Mouse (Mus musculus): ENCODE measurements around the gene Psmc6. TPM values are rescaled to one million over a fixed set of nuclear protein-coding genes. Genes with fewer than 3 reads are reported as not detected.

Psmc6 gene
- 36.5 and 37.0 TPM in 2 replicates for polyA plus RNA-seq (2012; rRNA removed)

GRCm38 (mm10) chr14:45329589-45330181 is at the start of gene Psmc6:
Psmc6 (plus strand) TSS chr14:45329788.
- 1% methylated on average over 44 of the region's 44 CpGs for WGBS
- no peak for DNase-seq (ENCODE audit: low read depth, low spot score)

GRCm38 (mm10) chr14:45282066-45282465 is 47.5 kb upstream of the Psmc6 start:
- WGBS: 76% methylated on average over 3 of the region's 3 CpGs

GRCm38 (mm10) chr14:45291608-45292007 is 38.0 kb upstream of the Psmc6 start:
- 90% methylated on average over 4 of the region's 4 CpGs for WGBS

More at GRCm38 (mm10) chr14:45282066-45282465, 47.5 kb upstream of the Psmc6 start:
- DNase-seq (ENCODE audit: low read depth, low spot score): no peak

DNA sequence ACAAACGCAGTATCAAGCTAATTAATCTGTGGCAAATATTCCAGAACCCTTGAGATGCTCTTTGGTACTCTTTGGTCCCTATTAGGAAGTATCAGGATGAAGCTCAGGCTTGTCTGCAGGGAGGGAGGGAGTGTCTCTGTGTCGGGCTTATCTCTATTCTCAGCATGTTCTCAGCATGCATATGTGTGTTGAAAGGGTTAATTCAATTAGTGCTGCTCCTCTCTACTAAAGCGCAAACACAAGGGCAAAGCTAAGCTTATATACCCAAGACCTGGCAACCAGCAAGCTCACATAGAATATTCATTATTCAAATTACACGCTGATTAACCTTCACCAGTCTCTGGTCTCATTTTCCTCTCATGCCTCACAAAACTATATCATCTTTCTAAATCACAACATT is 25.6 kb upstream of the Psmc6 start:
- no peak for DNase-seq (ENCODE audit: low read depth, low spot score)
- 78% methylated on average over 4 of the region's 4 CpGs for WGBS

More at GRCm38 (mm10) chr14:45291608-45292007, 38.0 kb upstream of the Psmc6 start:
- DNase-seq (ENCODE audit: low read depth, low spot score): no peak

GRCm38 (mm10) chr14:45304389-45304788 is 25.2 kb upstream of the Psmc6 start:
- DNase-seq (ENCODE audit: low read depth, low spot score): no peak
- 79% methylated on average over 4 of the region's 4 CpGs for WGBS

GRCm38 (mm10) chr14:45305852-45306251 is 23.7 kb upstream of the Psmc6 start:
- WGBS: 83% methylated on average over 5 of the region's 5 CpGs
- no peak for DNase-seq (ENCODE audit: low read depth, low spot score)

DNA sequence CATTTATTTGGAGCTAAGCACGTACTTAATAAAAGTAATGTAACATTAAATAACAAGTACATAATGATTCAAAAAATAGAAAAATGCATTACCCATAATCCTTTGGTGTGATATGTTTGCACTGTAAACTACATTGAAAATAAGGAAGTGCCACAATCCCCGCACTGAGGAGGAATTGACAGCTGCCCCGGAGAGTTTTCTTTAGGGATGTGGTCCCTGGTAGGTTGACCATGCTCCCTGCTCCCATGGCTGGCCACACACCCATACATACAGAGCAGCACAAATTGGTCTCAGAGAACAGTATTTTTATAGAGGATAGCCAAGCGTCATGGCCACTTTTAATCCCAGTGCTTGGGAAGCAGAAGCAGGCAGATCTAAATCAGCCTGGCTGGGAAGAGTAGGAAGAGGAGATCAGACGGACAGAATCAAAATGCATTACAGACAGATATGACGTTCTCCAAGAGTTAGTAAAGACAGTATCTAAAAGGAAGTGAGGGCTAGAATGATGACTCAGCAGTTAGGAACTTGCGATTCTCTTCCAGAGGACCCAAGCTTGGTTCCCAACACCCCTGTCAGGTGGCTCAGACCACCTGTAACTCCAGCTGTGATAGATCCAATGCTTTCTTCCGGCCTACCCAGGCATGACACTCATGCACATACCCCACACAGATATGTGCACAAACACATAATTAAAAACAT is 21.8 kb upstream of the Psmc6 start:
- WGBS: 74% methylated on average over 8 of the region's 8 CpGs
- DNase-seq (ENCODE audit: low read depth, low spot score): no peak

GRCm38 (mm10) chr14:45309646-45310045 is 19.9 kb upstream of the Psmc6 start:
- no peak for DNase-seq (ENCODE audit: low read depth, low spot score)
- WGBS: 81% methylated on average over 13 of the region's 13 CpGs

DNA sequence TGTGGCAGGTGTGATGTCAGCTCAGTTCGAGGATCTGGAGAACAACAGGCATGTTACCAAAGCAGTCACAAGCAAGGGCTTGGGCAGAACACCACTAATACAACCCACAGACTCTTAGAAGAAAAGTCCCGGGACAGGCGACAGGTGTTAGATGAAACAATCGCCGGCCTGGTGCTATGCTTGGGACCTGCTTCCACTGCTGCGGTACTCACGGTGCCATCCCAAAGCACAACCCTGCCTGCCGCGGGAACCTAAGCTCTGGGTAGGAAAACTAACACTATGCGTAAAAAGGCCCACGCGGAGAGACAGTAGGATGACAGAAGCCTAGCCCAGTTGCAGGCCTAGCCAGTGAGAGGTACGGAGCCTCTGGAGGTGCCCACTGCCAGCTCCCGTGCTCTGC is 19.5 kb upstream of the Psmc6 start:
- WGBS: 92% methylated on average over 14 of the region's 14 CpGs

DNA sequence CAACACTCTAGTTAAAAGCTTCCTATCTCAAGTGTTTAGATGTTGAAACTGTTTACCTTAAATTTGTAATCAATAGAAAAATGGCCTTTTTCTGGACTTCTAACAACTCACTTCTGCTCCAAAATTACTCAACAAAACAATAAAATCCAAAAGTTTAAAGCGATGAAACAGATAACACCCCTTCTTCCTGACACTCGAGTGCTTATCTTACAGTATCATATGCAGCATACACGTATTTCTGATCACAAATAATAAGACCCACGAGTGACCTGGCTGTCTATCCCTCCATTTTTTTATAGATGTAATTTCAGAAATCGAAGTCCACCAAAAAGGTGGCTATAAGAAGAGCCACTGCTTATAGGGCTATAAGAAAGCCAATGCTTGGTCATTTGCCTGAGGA is 12.7 kb upstream of the Psmc6 start:
- 47% methylated on average over 5 of the region's 5 CpGs for WGBS
- DNase-seq (ENCODE audit: low read depth, low spot score): no peak

More for the DNA sequence above, 19.5 kb upstream of the Psmc6 start:
- DNase-seq (ENCODE audit: low read depth, low spot score): no peak

DNA sequence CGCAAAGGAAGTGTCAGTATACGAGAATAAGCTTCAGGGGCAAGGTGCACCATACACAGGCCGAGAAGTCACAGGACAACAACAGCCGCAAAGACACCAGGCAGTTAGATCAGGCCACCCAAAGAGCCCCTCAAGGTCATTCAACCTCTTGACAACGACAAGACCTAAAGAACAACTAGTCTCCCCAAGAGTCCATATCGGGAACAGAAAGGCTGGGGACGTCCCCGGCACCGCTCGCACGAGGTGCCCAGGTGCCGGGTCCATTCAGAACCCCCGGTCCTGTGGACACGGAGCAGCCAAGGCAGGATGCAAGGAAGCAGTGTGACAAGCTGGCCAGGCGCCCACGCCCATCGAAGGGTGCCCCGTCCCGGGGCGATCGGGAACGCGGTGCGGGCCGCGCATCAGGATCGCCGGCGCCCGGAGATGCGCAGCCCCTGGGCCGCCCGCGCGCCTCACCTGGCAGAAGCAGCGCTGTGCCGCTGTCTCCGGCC is 11.6 kb upstream of the Psmc6 start:
- no peak for DNase-seq (ENCODE audit: low read depth, low spot score)
- WGBS: 1% methylated on average over 38 of the region's 38 CpGs

- WGBS: 2% methylated on average over 69 of the region's 74 CpGs
- no peak for DNase-seq (ENCODE audit: low read depth, low spot score)
Measured at GRCm38 (mm10) chr14:45318426-45319236, 11.0 kb upstream of the Psmc6 start, which contains the start of gene Ero1l. Ero1l (minus strand) TSS chr14:45318771.

- WGBS: 53% methylated on average over 3 of the region's 3 CpGs
- no peak for DNase-seq (ENCODE audit: low read depth, low spot score)
Measured at GRCm38 (mm10) chr14:45319237-45319610, 10.4 kb upstream of the Psmc6 start.

DNA sequence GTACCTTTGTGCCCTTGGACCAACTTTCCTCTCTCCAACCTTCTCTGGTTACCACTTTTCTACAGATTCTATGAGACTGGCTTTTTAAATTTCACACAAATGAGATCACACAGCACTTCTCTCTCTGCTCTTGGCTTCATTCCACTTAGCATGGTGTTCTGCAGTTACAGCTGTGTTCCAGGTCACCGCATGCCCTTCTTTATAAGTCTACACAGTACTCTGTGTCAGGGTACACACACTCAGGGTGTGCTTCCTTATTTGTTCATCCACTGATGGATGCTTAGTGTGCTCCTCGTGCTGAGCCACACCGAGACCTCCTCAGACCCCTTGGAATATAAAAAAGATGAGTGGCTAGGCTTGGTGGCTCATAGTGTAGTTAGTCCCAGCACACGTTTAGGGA is 9.5 kb upstream of the Psmc6 start:
- WGBS: 70% methylated on average over 4 of the region's 4 CpGs
- no peak for DNase-seq (ENCODE audit: low read depth, low spot score)

- 86% methylated on average over 3 of the region's 3 CpGs for WGBS
- DNase-seq (ENCODE audit: low read depth, low spot score): no peak
Measured at GRCm38 (mm10) chr14:45321067-45321466, 8.5 kb upstream of the Psmc6 start.

DNA sequence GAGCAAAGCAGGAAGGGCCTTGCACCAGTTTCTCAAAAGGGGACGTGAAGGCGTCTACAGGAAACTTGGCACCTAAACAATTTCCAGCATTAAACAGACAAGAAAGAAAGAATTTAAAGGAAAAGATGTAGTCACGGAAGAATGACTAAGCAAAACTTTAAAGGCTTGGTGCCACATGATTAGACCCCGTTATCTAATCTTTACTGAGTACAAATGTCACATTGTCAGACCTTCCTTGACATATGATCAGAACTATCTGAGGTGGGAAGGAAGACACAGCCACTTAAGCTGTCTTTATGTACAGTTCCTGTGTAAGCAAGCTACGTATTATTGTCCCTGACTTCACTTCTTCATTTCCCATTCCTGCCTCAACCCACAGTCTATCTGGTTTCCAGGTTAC is 8.0 kb upstream of the Psmc6 start:
- no peak for DNase-seq (ENCODE audit: low read depth, low spot score)
- WGBS: 53% methylated on average over 5 of the region's 5 CpGs

GRCm38 (mm10) chr14:45322450-45322849 is 7.1 kb upstream of the Psmc6 start:
- WGBS: 79% methylated on average over 2 of the region's 2 CpGs
- no peak for DNase-seq (ENCODE audit: low read depth, low spot score)

- DNase-seq (ENCODE audit: low read depth, low spot score): no peak
- WGBS: 83% methylated on average over 3 of the region's 3 CpGs
Measured at GRCm38 (mm10) chr14:45323320-45323719, 6.3 kb upstream of the Psmc6 start.

DNA sequence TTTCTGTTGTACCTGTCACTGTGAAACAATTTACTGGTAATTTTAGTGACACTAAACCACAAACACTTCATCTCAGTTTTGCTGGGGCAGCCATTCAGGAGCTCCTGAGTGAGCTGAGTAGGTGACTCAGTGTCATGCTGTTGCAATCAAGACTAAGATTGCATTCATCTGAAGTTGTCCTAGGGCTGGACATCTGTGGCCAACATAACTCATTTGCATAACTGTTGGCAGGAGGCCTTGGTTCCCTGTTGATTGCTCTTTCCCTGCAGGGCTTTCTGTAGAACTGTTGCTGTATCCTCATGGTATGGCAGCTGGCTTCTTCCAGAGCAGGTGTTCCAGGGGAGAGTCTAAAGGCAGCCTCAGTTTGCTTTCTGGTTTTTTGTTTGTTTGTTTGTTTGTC is 4.1 kb upstream of the Psmc6 start:
- no peak for DNase-seq (ENCODE audit: low read depth, low spot score)

DNA sequence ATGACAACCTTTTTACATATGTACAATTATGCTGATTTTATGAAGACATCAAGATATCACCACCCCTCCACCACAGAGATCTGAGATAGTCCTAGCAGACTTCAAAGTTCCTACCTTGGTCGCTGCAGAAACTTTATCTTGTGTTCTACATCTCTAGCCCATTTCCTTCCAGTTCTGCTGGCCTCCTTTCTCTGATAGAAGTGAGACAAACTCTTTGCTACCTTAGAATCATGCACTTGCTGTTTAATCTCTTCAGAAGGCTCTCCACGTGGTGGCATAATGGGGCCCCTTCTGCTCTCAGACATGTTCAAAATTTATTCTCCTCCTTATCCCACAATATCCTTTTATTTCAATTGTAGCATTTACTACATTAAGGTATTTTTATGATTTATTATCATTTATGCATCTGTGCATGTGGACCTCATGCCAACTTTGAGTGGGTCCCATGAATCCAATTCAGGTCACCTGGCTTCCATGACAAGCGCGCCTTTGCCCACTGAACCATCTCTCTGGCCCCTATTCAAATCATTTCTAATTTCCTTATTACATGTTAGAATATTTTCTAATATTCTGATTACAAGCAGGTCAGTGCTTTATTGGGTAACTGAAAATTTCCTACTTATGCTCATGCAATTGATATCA is 1.4 kb upstream of the Psmc6 start:
- 92% methylated on average over 4 of the region's 4 CpGs for WGBS
- DNase-seq (ENCODE audit: low read depth, low spot score): no peak

All from large intestine, adult 2 months (tissue).